Mouse (Mus musculus): ENCODE measurements around the gene Gng7.

DNA sequence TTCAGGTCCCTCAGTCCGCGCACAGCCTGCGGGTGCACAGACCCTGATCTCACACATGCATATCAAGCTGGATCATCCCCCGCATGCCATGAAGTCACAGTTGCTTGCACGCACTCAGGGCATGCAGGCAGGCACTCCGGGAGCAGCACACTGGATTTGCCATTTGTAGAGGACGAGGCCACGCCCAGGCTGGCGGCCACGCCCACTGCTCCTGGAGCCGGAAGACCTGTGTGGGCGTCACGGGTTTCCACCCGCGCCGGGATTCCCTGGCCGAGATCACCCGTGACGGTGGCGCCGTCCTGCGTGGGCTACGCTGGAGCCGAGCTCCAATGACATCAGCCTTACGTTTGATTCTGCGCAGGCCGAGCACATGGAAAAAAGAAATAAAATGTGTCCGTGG lies 75.1 kb downstream of the Gng7 start:
- TF ChIP-seq EP300 (IDR thresholded peaks at IDR 0.05; ENCODE audit: low read depth) (no peak), CTCF (IDR thresholded peaks at IDR 0.05; ENCODE audit: low read depth) (no peak; the same call in 1 of the 2 replicates)
